Mouse (Mus musculus) ovary, adult 18-20 months (tissue): ENCODE measurements around the gene Gfm2.
"Not testable (repeated sequence)": the region's sequence is repeated elsewhere in the genome, so short reads cannot be mapped to it uniquely, and the experiment has no call there.

Experiments used
- DNase-seq: peaks from one replicate; pipeline ENCODE4 v3.0.0; 2022; ENCODE audit warnings: low spot score, mixed read lengths

The Gfm2 gene

DNA sequence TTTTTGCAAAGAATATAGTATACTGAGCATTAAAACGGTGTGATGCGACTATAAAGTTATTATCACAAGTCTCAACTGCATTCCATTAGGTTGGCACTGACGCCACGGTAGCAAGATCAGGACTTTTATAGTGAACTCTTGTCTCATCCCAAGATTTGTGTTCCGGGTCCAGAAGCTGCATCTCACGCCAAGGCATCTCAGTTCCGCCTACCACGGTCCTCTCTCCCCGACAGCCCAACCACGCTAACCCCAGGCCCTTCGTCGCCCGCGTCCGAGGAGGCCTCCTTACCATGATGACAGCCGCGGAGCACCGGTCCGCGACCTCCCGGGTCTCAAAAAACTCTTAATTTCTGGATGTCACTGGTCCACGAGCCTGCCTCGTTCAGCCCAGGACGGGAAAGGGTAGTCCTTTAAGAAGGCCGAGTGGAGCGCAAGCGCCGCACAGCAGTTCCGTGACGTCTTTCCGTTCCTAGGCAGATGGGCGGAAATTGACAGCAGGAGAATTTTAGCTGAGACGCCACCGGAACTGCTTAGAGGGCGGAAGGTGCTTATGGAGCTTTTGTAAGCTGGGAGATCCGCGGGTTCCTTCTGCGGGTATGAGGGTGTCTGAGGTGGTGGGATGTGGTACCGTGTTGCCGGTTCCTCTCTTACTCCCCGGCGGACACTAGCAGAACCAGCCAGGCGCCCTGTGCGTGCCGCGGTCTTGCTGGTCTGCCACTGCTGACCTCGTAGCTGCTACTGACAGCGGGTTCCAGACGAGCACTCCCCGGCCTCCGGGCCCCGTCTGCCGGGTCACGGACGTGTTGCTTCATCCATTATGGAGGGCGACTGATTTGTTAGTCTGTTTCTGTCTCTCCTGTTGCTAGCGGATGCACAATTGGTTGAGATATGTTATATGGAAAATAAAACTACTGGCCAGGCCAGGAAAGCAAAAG lies at the start of gene Gfm2, which contains the start of gene Nsa2:
Gene Gfm2, plus strand, starts transcription at position 472 of the 935 bp plus-strand sequence.
Gene Nsa2, minus strand, starts transcription at position 472 of the 935 bp plus-strand sequence.
- peak; percentile 79 for DNase-seq

DNA sequence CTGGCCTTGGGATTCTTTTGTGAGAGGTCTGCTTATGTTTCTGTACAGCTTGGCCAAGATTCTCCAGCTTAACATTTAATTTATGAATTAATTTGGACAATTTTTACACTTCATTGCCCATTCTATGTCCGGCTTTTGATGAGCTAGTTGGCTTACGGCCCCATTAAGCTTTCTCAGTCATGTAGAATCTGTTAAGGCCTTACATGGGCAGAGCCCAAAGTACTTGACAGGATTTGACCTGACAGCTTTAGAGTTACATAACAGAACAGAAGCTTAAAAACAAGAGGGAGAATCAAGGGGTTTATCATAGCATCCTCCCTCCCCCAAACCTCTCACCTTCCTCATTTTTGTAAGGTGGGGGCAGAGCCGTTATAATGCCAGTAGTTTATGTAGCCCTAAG lies 49.6 kb upstream of the Gfm2 start:
- DNase-seq: no peak

DNA sequence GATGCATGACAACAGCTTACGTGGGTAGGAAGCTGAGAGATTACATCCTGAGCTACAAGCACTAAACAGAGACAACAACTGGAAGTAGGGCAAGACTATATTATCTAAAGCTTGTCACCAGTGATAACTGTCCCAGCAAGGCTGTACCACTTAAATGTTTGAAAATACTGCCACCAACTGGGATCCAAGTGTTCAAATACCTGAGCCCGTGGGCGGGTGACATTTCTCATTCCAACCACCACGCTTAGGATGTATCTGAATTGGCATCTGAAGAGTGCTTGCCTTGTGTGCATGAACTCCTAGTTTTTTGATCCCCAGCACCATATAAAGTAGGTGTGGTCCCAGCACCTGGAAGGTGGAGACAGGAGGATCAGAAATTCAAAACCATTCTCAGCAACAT lies 42.0 kb upstream of the Gfm2 start:
- DNase-seq: no peak

GRCm38 (mm10) chr13:97099187-97099852 lies 38.4 kb upstream of the Gfm2 start, which contains the start of gene Gm6169:
Gm6169 (minus strand) TSS chr13:97099237.
- peak; percentile 16 for DNase-seq

- DNase-seq: no peak
These were observed 32.7 kb upstream of the Gfm2 start for GRCm38 (mm10) chr13:97104996-97105395.

DNA sequence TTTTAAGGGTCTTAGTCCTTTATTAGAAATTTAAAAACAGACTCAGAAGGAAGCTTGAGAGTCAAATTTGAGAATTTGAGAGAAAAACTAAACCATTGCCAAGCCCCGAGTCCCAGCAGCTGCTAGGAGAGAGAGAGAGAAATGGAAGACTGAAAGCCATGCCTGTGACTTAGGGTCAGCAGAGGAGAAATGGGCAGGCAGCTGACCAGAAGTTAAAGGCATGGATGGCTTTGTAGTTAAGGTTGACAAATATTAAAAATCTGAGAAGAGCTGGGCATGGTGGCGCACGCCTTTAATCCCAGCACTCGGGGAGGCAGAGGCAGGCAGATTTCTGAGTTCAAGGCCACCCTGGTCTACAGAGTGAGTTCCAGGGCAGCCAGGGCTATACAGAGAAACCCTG lies 30.0 kb upstream of the Gfm2 start:
- DNase-seq: not testable (repeated sequence)

DNA sequence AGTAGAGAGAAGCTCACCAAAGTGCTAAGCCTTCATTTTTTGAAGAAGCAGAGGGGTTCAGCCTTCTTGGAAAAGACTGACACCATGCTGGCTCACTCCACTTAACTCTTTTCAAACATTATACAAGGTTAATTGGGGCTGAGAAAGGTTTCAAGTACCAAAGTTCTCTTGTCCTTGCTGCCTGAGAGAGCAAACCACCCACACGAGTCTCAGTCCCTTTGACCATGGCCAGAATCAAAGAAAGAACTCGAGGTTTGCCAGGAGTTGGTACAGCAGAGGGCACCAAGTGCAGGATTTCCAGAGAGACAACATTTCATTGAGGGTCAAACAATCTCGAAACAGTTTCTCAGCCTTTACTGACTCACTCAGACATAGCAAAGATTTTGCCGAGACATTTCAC lies 28.7 kb upstream of the Gfm2 start:
- DNase-seq: no peak

- DNase-seq: no peak
These were observed 16.4 kb upstream of the Gfm2 start for GRCm38 (mm10) chr13:97121341-97121740.

DNA sequence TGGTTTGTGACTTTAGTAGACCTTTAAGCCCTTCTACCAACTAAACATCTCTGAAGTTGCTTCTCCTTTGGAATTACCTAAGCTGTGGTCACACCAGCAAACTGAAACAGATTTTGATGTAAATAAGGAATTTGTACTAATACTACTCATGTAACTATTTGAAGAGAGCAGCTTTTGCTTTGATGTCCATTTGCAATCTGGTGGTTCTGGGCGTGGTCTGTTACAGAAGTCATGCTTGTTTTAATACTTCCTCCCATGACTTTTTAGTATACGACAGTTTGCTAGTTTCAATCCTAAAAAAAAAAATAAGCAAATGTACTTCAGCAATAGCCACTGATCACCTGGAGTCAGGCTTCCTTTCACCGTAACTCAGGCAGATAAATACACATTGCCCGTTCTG lies 8.1 kb upstream of the Gfm2 start:
- not testable (repeated sequence) for DNase-seq

DNA sequence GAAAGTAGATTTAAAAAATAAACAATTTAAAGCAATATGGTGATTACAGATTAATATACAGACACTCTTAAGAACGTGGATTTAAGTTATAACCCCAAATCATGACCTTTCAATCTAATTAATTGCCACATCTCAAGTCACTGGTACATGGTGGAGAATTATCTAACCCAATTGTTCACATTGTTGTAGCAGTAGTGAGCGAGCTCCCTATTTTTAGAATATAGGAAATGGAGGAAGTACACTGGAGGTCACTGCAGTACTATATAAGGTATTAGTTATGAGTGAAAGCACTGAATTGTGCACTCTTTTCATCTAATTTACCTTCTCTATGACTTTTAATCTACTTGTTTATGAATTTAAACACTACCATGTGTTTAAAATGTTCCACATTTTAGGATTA lies 7.3 kb upstream of the Gfm2 start:
- DNase-seq: not testable (repeated sequence)

DNA sequence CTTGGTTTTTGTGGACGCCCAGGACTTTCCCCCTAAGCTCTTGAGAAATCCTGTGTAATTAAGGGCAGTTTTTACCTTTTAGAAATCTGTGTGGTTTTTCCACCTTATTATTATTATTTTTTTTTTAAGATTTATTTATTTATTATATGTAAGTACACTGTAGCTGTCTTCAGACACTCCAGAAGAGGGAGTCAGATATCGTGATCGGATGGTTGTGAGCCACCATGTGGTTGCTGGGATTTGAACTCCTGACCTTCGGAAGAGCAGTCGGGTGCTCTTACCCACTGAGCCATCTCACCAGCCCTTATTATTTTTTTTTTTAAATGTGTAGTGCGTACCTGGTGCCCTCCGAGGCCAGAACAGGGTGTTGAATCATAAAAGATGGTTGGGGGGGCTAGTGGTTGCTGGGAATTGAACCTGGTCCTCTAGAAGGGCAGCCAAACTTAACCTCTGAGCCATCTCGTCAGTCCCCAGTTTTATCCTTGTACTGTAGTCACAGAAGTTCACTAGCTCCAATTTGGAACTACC lies 731 bp downstream of the Gfm2 start:
- not testable (repeated sequence) for DNase-seq

DNA sequence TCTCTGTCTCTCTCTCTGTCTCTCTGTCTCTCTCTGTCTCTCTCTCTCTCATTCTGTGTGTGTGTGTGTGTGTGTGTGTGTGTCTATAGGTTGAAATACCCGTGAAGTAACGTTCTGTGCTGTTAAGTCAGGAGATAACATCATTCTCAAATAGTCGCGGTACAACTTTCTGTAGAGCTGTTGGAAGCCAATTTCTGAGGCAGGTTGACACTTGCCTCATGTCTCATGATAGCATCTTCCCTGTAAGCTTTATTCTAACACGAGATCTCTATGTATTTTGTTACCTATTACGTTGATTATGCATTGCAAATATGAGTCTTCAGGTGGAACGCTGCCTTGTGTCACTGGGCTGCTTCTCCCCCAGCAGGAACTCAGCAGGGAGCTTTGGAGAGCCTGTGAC lies 4.6 kb downstream of the Gfm2 start:
- no peak for DNase-seq

- DNase-seq: no peak
These were observed 8.1 kb downstream of the Gfm2 start for GRCm38 (mm10) chr13:97145834-97146233.

GRCm38 (mm10) chr13:97175520-97176264 lies 38.0 kb downstream of the Gfm2 start:
- DNase-seq: no peak

- DNase-seq: no peak
These were observed 39.0 kb downstream of the Gfm2 start for GRCm38 (mm10) chr13:97176731-97177130.

GRCm38 (mm10) chr13:97178943-97179342 lies 41.2 kb downstream of the Gfm2 start:
- no peak for DNase-seq

GRCm38 (mm10) chr13:97180113-97180828 lies 42.5 kb downstream of the Gfm2 start:
- DNase-seq: no peak

GRCm38 (mm10) chr13:97182821-97183220 lies 45.1 kb downstream of the Gfm2 start:
- DNase-seq: no peak

DNA sequence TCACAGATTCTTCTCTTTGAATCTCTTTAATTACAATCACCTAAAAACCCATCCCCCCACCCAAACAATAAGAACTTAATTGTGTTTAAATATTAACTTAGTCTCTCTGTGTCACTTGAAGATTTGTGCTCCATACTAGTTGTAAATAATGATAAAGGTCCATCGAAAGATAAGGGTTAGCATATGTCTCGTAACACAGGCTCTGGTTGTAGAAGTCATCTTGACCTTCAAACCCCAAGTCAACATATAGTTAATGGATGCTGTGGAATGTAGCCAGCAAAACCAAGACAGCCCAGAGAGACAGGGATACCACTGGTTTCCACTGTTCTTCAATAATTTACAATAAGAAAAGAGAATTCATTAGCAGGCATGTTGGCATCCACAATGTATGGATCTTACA lies 46.4 kb downstream of the Gfm2 start:
- DNase-seq: no peak

DNA sequence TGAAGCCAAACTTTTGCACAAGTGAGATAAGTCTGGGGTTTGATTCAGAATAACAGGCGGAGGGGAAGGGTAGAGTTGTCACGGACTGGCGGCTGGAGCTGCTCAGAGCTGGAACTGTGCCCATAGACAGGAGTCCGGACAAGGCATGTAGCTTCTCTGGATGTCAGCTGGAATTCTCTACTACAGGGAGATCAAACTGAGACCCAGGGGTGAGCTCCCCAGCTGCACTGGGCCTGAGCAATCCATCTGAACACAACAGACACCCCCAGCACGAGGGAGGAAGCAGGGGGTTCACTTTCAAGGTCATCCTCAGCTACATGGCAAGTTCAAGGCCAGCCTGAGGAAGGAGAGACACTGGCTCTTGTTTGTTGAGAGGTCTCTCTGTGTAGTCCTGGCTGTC lies 46.9 kb downstream of the Gfm2 start:
- no peak for DNase-seq

- DNase-seq: no peak
These were observed 48.6 kb downstream of the Gfm2 start for GRCm38 (mm10) chr13:97186346-97186745.
